Mouse (Mus musculus) heart, embryonic 11.5 days (tissue): ENCODE data around the gene Cdc42se2. TPM values are rescaled to one million over a fixed set of nuclear protein-coding genes. Genes with fewer than 3 reads are reported as not detected.

Experiments used
- ATAC-seq: fragments of 200-750 bp; cut with Nextera tagmentation; replicated peaks from 2 replicates; pipeline ENCODE4 v1.8.0; 2017; ENCODE audit warnings: moderate library complexity; ENCODE audit not compliant: insufficient number of reproducible peaks, low FRiP score, low TSS enrichment
- H3K27ac ChIP-seq: fragments of 300-500 bp; sonication (generic); 2 replicates; pipeline ENCODE4 v1.5.1; 2014; ENCODE audit warnings: mild to moderate bottlenecking, low read depth, low read length
- H3K27me3 ChIP-seq: fragments of 300-500 bp; sonication (generic); 2 replicates; pipeline ENCODE4 v1.6.1; 2014; ENCODE audit warnings: mild to moderate bottlenecking, low read length, mixed read lengths; ENCODE audit not compliant: control insufficient read depth, insufficient read depth
- H3K36me3 ChIP-seq: fragments of 300-500 bp; sonication (generic); 2 replicates; pipeline ENCODE4 v1.6.1; 2014; ENCODE audit warnings: mild to moderate bottlenecking, low read length, moderate library complexity, mixed read lengths; ENCODE audit not compliant: control insufficient read depth, insufficient read depth
- H3K4me1 ChIP-seq: fragments of 300-500 bp; sonication (generic); 2 replicates; pipeline ENCODE4 v1.6.1; 2014; ENCODE audit warnings: low read length; ENCODE audit not compliant: control insufficient read depth, insufficient read depth
- H3K4me2 ChIP-seq: fragments of 300-500 bp; sonication (generic); 2 replicates; pipeline ENCODE4 v1.6.1; 2014; ENCODE audit warnings: mild to moderate bottlenecking, moderate library complexity
- H3K4me3 ChIP-seq: fragments of 300-500 bp; sonication (generic); 2 replicates; pipeline ENCODE4 v1.5.1; 2014; ENCODE audit warnings: low read depth, low read length
- H3K9ac ChIP-seq: fragments of 300-500 bp; sonication (generic); 2 replicates; pipeline ENCODE4 v1.6.1; 2014; ENCODE audit warnings: mild to moderate bottlenecking, low read depth, low read length, moderate library complexity
- H3K9me3 ChIP-seq: fragments of 300-500 bp; sonication (generic); replicated peaks from 2 replicates; pipeline ENCODE4 v1.6.1; 2016; ENCODE audit warnings: low read length; ENCODE audit not compliant: control insufficient read depth
- WGBS: fragments of 180-500 bp; shearing (Covaris S2); extraction: QIAGEN DNeasy Blood & Tissue Kit; methylation state at CpG from one replicate; pipeline ENCODE4 v1.1.7; 2014; ENCODE audit not compliant: insufficient replicate concordance; 5-methylcytosine and 5-hydroxymethylcytosine counted together
- polyA plus RNA-seq: library from polyadenylated mRNA; unstranded; fragments of >200 nt; fragmentation: Nextera tagmentation; extraction: Ambion mirVana; gene quantifications from 2 replicates; pipeline ENCODE4 v1.2.1, GENCODE M21; 2014

Cdc42se2 gene
- polyA plus RNA-seq = 65.6 and 70.3 TPM in 2 replicates

DNA sequence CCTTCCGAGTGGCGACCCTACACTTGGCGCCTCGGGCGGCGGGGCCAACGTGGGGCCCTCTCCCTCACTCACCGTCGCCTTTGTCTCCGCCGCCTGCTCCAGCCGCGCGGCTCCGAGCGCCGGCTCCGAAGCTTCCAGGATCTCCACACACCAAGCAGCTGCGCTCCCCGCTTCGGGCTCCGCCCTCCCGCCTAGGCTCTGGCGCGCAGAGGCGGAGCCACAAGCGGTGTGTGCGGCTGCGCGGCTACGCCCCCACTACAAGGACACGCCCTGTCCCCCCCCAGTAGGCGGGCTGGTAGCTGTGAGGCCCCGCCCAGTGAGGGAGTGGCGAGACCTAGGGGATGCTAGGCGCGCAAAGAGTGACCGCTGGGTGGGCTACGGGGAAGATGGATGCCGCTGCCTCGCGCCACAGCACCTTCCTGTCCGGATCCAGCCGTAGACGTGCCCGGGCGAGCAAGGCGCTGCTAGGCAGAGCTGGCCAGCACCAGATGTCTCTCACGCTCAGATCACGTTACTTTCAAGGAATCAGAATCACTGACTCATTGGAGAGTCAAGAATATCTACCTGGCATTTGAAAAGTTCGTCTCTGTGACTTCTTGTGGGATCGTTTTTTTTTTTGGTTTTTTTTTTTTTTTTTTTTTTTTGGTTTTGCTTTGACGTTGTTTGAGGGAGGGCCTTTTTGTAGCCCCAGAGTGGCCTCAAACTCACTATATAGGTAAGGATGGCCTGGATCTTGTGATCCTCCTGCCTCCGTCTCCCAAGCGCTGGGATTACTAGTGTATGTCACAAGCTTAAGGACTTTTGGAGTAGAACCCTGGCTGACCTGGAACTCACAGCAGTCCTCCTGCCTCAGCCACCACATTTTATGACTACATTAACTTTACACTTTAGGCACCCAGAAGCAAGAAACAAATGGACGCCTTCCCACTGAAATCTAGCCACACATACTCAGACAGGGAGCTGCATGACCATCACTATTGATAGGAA lies at the start of gene Cdc42se2:
Cdc42se2 (minus strand) TSS at position 188 of the 987 bp plus-strand sequence.
- H3K4me2 ChIP-seq = peak within 1 kb of the TSS; percentile 80
- peak; percentile 97 for ATAC-seq
- peak within 1 kb of the TSS; percentile 99 for H3K27ac ChIP-seq
- peaks cover 6% of the 10 kb centered on the region for H3K4me1 ChIP-seq
- H3K36me3 ChIP-seq = no peaks in the 10 kb centered on the region
- H3K9ac ChIP-seq = peak within 1 kb of the TSS; percentile 97
- no peaks in the 10 kb centered on the region for H3K9me3 ChIP-seq
- no peaks in the 10 kb centered on the region for H3K27me3 ChIP-seq
- peak within 1 kb of the TSS; percentile 93 for H3K4me3 ChIP-seq
- WGBS = 4% methylated on average over 56 of the region's 56 CpGs

DNA sequence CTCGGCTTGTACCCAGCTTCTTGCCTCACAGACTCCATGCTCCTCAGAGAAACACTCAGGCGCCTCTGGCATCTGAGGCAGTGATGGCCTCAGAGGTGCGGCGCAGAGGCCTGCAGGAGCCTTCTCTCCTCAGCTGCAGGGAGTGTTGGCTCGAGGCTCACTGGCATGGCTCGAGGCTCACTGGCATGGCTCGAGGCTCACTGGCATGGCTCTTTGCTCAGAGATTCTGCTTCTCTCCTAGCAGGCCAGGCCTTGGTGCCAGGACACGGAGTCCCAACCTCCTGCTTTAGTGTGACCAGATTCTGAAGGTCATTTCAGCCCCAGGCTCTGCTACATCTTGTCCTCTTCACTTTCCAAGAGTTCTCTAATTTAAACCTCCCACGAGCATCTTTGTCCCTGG lies 48.6 kb upstream of the Cdc42se2 start:
- H3K4me3 ChIP-seq = no peak overlapping the region
- no peak for ATAC-seq
- 78% methylated on average over 9 of the region's 9 CpGs for WGBS
- H3K4me2 ChIP-seq = no peak overlapping the region
- H3K27me3 ChIP-seq = no peaks in the 10 kb centered on the region
- H3K36me3 ChIP-seq = no peaks in the 10 kb centered on the region
- no peak overlapping the region for H3K9ac ChIP-seq
- no peaks in the 10 kb centered on the region for H3K9me3 ChIP-seq
- H3K4me1 ChIP-seq = no peaks in the 10 kb centered on the region
- H3K27ac ChIP-seq = no peak overlapping the region

- Histone ChIP-seq H3K4me2 (no peak overlapping the region), H3K9ac (no peak overlapping the region), H3K9me3 (no peaks in the 10 kb centered on the region), H3K27me3 (no peaks in the 10 kb centered on the region), H3K4me3 (no peak overlapping the region), H3K4me1 (no peaks in the 10 kb centered on the region), H3K36me3 (no peaks in the 10 kb centered on the region), H3K27ac (no peak overlapping the region)
- WGBS = 54% methylated on average over 2 of the region's 2 CpGs
- ATAC-seq = no peak
Measured at GRCm38 (mm10) chr11:54834596-54834995, 47.1 kb upstream of the Cdc42se2 start.

DNA sequence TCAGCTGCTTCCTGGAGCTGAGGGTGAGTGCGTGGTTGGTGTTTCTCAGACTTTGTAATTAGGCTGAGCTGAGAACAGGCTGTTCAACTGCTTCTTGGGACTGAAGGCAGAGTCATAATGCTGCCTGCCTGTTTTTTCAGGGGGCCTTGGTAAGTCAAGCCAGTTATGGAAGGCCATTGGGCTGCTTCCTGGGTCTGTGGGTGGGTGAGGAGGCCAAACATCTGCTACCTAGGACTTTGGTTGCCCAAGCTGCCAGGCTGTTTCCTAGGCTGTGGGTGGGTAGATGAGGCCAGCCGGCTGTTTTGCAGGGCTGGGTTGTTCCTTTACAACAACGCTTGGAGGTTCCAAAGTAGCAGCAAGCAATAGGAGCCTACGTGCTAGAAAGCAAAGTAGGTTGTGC lies 46.4 kb upstream of the Cdc42se2 start:
- Histone ChIP-seq H3K9ac (no peak overlapping the region), H3K36me3 (no peaks in the 10 kb centered on the region), H3K9me3 (no peaks in the 10 kb centered on the region), H3K4me3 (no peak overlapping the region), H3K27me3 (no peaks in the 10 kb centered on the region), H3K4me1 (no peaks in the 10 kb centered on the region), H3K27ac (no peak overlapping the region), H3K4me2 (no peak overlapping the region)
- 93% methylated on average over 4 of the region's 4 CpGs for WGBS
- no peak for ATAC-seq

DNA sequence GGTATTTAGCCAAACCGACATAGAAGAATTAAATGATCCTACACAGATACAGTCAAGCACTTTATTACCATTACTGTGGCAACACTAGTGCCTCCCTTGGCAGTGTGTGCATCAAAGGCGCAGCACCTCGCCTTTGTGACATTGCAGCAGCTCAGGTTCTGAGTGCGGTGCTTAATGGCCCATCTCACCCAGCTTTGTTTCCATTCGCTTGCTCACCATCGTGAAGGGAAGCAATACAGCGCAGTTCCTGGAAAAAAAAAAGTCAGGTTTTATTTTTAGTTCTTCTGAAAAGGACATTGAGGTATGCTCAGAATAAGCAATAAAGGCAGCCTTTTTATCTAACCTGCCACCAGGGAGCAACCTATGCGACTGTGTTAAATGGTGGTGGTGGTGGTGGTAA lies 39.3 kb upstream of the Cdc42se2 start:
- Histone ChIP-seq H3K4me3 (no peak overlapping the region), H3K9me3 (no peaks in the 10 kb centered on the region), H3K27ac (no peak overlapping the region), H3K4me2 (no peak overlapping the region), H3K27me3 (no peaks in the 10 kb centered on the region), H3K36me3 (no peaks in the 10 kb centered on the region), H3K9ac (no peak overlapping the region), H3K4me1 (no peaks in the 10 kb centered on the region)
- 85% methylated on average over 8 of the region's 8 CpGs for WGBS
- ATAC-seq = no peak

DNA sequence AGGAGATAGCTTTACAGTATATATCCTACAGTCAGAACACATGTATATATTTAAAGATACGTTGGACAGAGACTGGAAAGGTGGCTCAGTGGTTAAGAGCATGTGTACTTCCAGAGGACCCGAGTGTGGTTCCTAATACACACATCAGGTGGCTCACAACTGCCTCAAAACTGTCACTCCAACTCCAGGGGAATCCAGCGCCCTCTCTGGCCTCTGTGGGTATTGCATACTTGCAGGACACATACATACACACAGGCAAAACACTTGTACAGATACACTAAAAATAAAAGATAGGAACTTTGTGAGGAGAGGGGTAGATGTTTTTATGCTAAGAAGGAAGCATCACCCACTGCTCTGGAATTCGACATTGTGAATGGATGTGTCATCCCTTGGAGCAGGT lies 38.3 kb upstream of the Cdc42se2 start:
- H3K9ac ChIP-seq = no peak overlapping the region
- no peaks in the 10 kb centered on the region for H3K4me1 ChIP-seq
- no peaks in the 10 kb centered on the region for H3K27me3 ChIP-seq
- no peak overlapping the region for H3K27ac ChIP-seq
- H3K4me3 ChIP-seq = no peak overlapping the region
- no peak for ATAC-seq
- WGBS = 75% methylated on average over 4 of the region's 4 CpGs
- H3K36me3 ChIP-seq = no peaks in the 10 kb centered on the region
- H3K4me2 ChIP-seq = no peak overlapping the region
- H3K9me3 ChIP-seq = no peaks in the 10 kb centered on the region

DNA sequence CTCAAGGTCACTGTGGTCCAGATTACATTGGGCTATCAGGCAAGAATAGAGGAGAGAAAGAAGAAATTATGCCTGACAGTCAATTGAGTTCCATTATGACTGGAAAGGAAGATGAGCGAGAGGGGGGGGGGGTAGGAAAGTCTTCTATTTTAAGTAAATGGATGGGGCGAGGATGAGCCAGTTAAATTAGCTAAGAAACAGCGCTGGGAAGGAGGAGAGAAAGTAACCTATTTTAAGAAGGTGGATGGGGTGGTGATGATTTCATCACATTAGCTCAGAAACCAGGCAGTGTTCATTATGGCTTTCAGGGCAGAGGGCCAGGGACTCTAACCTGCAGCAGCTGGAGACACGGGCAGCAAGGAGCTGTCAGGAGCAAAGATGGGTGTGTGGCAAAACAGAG lies 36.0 kb upstream of the Cdc42se2 start:
- Histone ChIP-seq H3K4me2 (no peak overlapping the region), H3K36me3 (no peaks in the 10 kb centered on the region), H3K4me3 (no peak overlapping the region), H3K9me3 (no peaks in the 10 kb centered on the region), H3K4me1 (no peaks in the 10 kb centered on the region), H3K27ac (no peak overlapping the region), H3K27me3 (no peaks in the 10 kb centered on the region), H3K9ac (no peak overlapping the region)
- ATAC-seq = no peak
- WGBS = 71% methylated on average over 4 of the region's 4 CpGs

DNA sequence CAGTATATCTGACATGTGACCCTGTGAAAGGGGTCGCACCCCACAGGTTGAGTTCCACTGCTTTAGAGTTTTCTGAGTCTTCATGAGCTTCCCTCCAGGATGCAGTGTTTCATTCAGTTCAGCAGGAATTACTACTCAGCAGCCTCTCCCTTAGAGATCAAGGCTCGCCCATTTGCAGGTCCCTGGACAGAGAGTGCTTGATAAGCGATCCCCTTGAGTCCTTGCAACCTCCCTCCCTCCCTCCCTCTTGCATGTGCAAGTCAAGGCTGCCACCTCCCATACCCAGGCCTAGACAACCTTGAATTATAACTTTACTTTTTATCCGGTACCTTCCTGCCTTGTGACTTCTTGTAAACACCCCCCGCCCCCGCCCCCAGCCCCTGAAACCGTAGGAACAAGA lies 32.0 kb upstream of the Cdc42se2 start:
- Histone ChIP-seq H3K9ac (no peak overlapping the region), H3K4me2 (no peak overlapping the region), H3K36me3 (no peaks in the 10 kb centered on the region), H3K27ac (no peak overlapping the region), H3K9me3 (no peaks in the 10 kb centered on the region), H3K4me1 (no peaks in the 10 kb centered on the region), H3K27me3 (no peaks in the 10 kb centered on the region), H3K4me3 (no peak overlapping the region)
- WGBS = 60% methylated on average over 7 of the region's 7 CpGs
- no peak for ATAC-seq

DNA sequence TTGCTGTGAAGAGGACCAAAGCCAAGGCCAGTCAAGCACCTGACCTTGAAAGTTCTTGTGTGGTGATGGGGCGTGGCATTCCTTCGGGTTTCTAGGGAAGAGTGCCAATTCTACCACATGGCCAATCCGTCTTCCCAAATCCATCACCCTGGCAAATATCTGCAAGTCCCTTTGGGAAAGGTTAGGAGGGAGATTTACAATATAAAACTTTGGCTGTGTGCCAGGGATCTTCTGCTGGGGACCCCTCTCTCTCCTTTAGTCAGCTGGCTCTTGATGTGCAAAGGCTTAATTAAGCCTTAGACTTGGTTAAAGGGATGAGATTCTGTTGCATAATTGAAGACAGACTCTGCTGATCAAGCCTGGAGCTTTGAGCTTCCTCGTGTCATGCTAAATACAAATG lies 30.0 kb upstream of the Cdc42se2 start:
- H3K27me3 ChIP-seq = no peaks in the 10 kb centered on the region
- no peaks in the 10 kb centered on the region for H3K9me3 ChIP-seq
- H3K4me3 ChIP-seq = no peak overlapping the region
- H3K4me1 ChIP-seq = no peaks in the 10 kb centered on the region
- WGBS = 77% methylated on average over 4 of the region's 4 CpGs
- no peak overlapping the region for H3K9ac ChIP-seq
- no peak overlapping the region for H3K27ac ChIP-seq
- no peaks in the 10 kb centered on the region for H3K36me3 ChIP-seq
- ATAC-seq = no peak
- no peak overlapping the region for H3K4me2 ChIP-seq
